Mouse (Mus musculus): ENCODE measurements around the gene Pon2. TPM values are rescaled to one million over a fixed set of nuclear protein-coding genes. Genes with fewer than 3 reads are reported as not detected.

Pon2 gene
- polyA plus RNA-seq, 1 experiment from 2014 or later = 88.4 TPM

GRCm38 (mm10) chr6:5262322-5263249, 35.7 kb downstream of the Pon2 start:
- Histone ChIP-seq H3K4me2 (replicated peaks; ENCODE audit: low read depth, low read length) (no peak overlapping the region), H3K27me3 (replicated peaks; ENCODE audit: insufficient read depth, low read length) (no peaks in the 10 kb centered on the region), H3K9ac (replicated peaks; ENCODE audit: low read depth) (no peak overlapping the region), H3K4me1 (ENCODE audit: insufficient read depth, low read depth, low read length) (no peaks in the 10 kb centered on the region), H3K27ac (ENCODE audit: low read length) (peak overlapping the region; percentile 15; the same call in 1 of the 2 replicates), H3K9me3 (ENCODE audit: low read length) (no peaks in the 10 kb centered on the region), H3K4me3 (ENCODE audit: low read depth, low read length) (no peak overlapping the region), H3K36me3 (ENCODE audit: insufficient read depth, low read length) (peaks cover 5% of the 10 kb centered on the region; the same call in 1 of the 2 replicates)
- ATAC-seq (peak; percentile 77), DNase-seq (ENCODE audit: low spot score) (peak; percentile 76)
- TF ChIP-seq EP300 (IDR thresholded peaks at IDR 0.05) (peak; percentile 64), CTCF (IDR thresholded peaks at IDR 0.05) (no peak)
- WGBS = 39% methylated on average over 9 of the region's 10 CpGs

- peak within 1 kb of the TSS; percentile 6; the same call in 1 of the 2 replicates for H3K9ac ChIP-seq (replicated peaks; ENCODE audit: low read depth)
- 2% methylated on average over 16 of the region's 16 CpGs for WGBS
These were observed 42.4 kb downstream of the Pon2 start, which contains the start of gene Pon3 for GRCm38 (mm10) chr6:5255722-5256451. Pon3 (minus strand) TSS chr6:5256286.

GRCm38 (mm10) chr6:5255291-5255690, 43.0 kb downstream of the Pon2 start:
- no peak for DNase-seq (ENCODE audit: low spot score)
- Histone ChIP-seq H3K4me3 (ENCODE audit: low read depth, low read length) (peak overlapping the region; percentile 31), H3K36me3 (ENCODE audit: insufficient read depth, low read length) (no peaks in the 10 kb centered on the region), H3K4me1 (ENCODE audit: insufficient read depth, low read depth, low read length) (no peaks in the 10 kb centered on the region), H3K9ac (replicated peaks; ENCODE audit: low read depth) (no peak overlapping the region), H3K9me3 (ENCODE audit: low read length) (no peaks in the 10 kb centered on the region), H3K27me3 (replicated peaks; ENCODE audit: insufficient read depth, low read length) (no peaks in the 10 kb centered on the region), H3K27ac (ENCODE audit: low read length) (no peak overlapping the region), H3K4me2 (replicated peaks; ENCODE audit: low read depth, low read length) (peak overlapping the region; percentile 65)
- 24% methylated on average over 6 of the region's 6 CpGs for WGBS
- no peak for ATAC-seq
- TF ChIP-seq CTCF (IDR thresholded peaks at IDR 0.05) (no peak), EP300 (IDR thresholded peaks at IDR 0.05) (no peak)

More at GRCm38 (mm10) chr6:5255722-5256451, 42.4 kb downstream of the Pon2 start, which contains the start of gene Pon3:
- Histone ChIP-seq H3K4me1 (ENCODE audit: insufficient read depth, low read depth, low read length) (no peaks in the 10 kb centered on the region), H3K9me3 (ENCODE audit: low read length) (no peaks in the 10 kb centered on the region), H3K27ac (ENCODE audit: low read length) (peak within 1 kb of the TSS; percentile 71), H3K4me2 (replicated peaks; ENCODE audit: low read depth, low read length) (peak within 1 kb of the TSS; percentile 65), H3K36me3 (ENCODE audit: insufficient read depth, low read length) (no peaks in the 10 kb centered on the region), H3K27me3 (replicated peaks; ENCODE audit: insufficient read depth, low read length) (no peaks in the 10 kb centered on the region), H3K4me3 (ENCODE audit: low read depth, low read length) (peak within 1 kb of the TSS; percentile 31)
- DNase-seq (ENCODE audit: low spot score) (peak; percentile 86), ATAC-seq (peak; percentile 96)
- TF ChIP-seq CTCF (IDR thresholded peaks at IDR 0.05) = peak; percentile 30; the same call in 1 of the 2 replicates
- no peak for TF ChIP-seq EP300 (IDR thresholded peaks at IDR 0.05)

- no peak for DNase-seq (ENCODE audit: low spot score)
- no peak for TF ChIP-seq CTCF (IDR thresholded peaks at IDR 0.05)
- TF ChIP-seq EP300 (IDR thresholded peaks at IDR 0.05) = no peak
- Histone ChIP-seq H3K4me2 (replicated peaks; ENCODE audit: low read depth, low read length) (peak overlapping the region; percentile 65), H3K27ac (ENCODE audit: low read length) (no peak overlapping the region), H3K36me3 (ENCODE audit: insufficient read depth, low read length) (no peaks in the 10 kb centered on the region), H3K4me3 (ENCODE audit: low read depth, low read length) (peak overlapping the region; percentile 31), H3K27me3 (replicated peaks; ENCODE audit: insufficient read depth, low read length) (no peaks in the 10 kb centered on the region), H3K9ac (replicated peaks; ENCODE audit: low read depth) (no peak overlapping the region), H3K4me1 (ENCODE audit: insufficient read depth, low read depth, low read length) (no peaks in the 10 kb centered on the region), H3K9me3 (ENCODE audit: low read length) (no peaks in the 10 kb centered on the region)
- no peak for ATAC-seq
- 91% methylated on average over 2 of the region's 2 CpGs for WGBS
These were observed 43.4 kb downstream of the Pon2 start for GRCm38 (mm10) chr6:5254869-5255268.

- H3K4me3 ChIP-seq (ENCODE audit: low read depth, low read length) = no peak overlapping the region
- no peak overlapping the region for H3K4me2 ChIP-seq (replicated peaks; ENCODE audit: low read depth, low read length)
- no peaks in the 10 kb centered on the region for H3K4me1 ChIP-seq (ENCODE audit: insufficient read depth, low read depth, low read length)
- DNase-seq (ENCODE audit: low spot score) (no peak), ATAC-seq (no peak)
- no peaks in the 10 kb centered on the region for H3K9me3 ChIP-seq (ENCODE audit: low read length)
- H3K27ac ChIP-seq (ENCODE audit: low read length) = no peak overlapping the region
- no peaks in the 10 kb centered on the region for H3K27me3 ChIP-seq (replicated peaks; ENCODE audit: insufficient read depth, low read length)
- no peak for TF ChIP-seq EP300 (IDR thresholded peaks at IDR 0.05)
- no peak for TF ChIP-seq CTCF (IDR thresholded peaks at IDR 0.05)
- H3K36me3 ChIP-seq (ENCODE audit: insufficient read depth, low read length) = peaks cover 5% of the 10 kb centered on the region; the same call in 1 of the 2 replicates
- 90% methylated on average over 6 of the region's 6 CpGs for WGBS
- H3K9ac ChIP-seq (replicated peaks; ENCODE audit: low read depth) = no peak overlapping the region
These were observed 52.3 kb downstream of the Pon2 start for GRCm38 (mm10) chr6:5245926-5246325.

- no peak overlapping the region for H3K4me2 ChIP-seq (replicated peaks; ENCODE audit: low read depth, low read length)
- DNase-seq (ENCODE audit: low spot score) (no peak), ATAC-seq (no peak)
- H3K27me3 ChIP-seq (replicated peaks; ENCODE audit: insufficient read depth, low read length) = no peaks in the 10 kb centered on the region
- WGBS = 53% methylated on average over 3 of the region's 3 CpGs
- H3K36me3 ChIP-seq (ENCODE audit: insufficient read depth, low read length) = no peaks in the 10 kb centered on the region; the same call in 1 of the 2 replicates
- no peak overlapping the region for H3K27ac ChIP-seq (ENCODE audit: low read length)
- no peak overlapping the region for H3K4me3 ChIP-seq (ENCODE audit: low read depth, low read length)
- H3K9ac ChIP-seq (replicated peaks; ENCODE audit: low read depth) = no peak overlapping the region
- no peak for TF ChIP-seq EP300 (IDR thresholded peaks at IDR 0.05)
- no peak for TF ChIP-seq CTCF (IDR thresholded peaks at IDR 0.05)
- H3K9me3 ChIP-seq (ENCODE audit: low read length) = no peaks in the 10 kb centered on the region
- no peaks in the 10 kb centered on the region; the same call in 1 of the 2 replicates for H3K4me1 ChIP-seq (ENCODE audit: insufficient read depth, low read depth, low read length)
These were observed 59.5 kb downstream of the Pon2 start for GRCm38 (mm10) chr6:5238799-5239198.

Measured in lung, postnatal 0 days (tissue).